Mouse (Mus musculus): ENCODE data around the gene Hpse. TPM values are rescaled to one million over a fixed set of nuclear protein-coding genes. Genes with fewer than 3 reads are reported as not detected.

Hpse gene
- polyA plus RNA-seq, 1 experiment from 2014 or later = 0.96 TPM

DNA sequence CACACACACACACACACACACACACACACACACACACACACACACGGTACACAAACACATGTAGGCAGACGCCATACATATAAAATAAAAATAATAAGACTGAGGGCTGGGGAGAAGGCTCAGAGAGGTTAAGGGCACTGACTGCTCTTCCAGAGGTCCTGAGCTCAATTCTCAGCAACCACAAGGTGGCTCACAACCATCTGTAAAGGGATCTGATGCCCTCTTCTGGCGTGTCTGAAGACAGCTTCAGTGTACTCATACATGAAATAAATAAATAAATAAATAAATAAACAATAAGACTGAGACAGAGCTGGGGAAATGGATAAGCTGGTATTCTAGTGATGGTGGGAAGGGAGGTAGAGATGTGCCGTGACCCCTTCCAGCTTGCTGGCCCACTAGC, 33.9 kb downstream of the Hpse start:
- Histone ChIP-seq H3K4me1 (replicated peaks) (no peaks in the 10 kb centered on the region), H3K27ac (no peak overlapping the region), H3K27me3 (no peaks in the 10 kb centered on the region), H3K9me3 (replicated peaks) (no peaks in the 10 kb centered on the region), H3K4me3 (no peak overlapping the region), H3K4me2 (no peak overlapping the region), H3K9ac (no peak overlapping the region), H3K36me3 (no peaks in the 10 kb centered on the region)
- WGBS = 60% methylated on average over 4 of the region's 4 CpGs
- ATAC-seq (replicated peaks; ENCODE audit: insufficient number of reproducible peaks, insufficient read depth, low FRiP score, low read depth) = no peak

DNA sequence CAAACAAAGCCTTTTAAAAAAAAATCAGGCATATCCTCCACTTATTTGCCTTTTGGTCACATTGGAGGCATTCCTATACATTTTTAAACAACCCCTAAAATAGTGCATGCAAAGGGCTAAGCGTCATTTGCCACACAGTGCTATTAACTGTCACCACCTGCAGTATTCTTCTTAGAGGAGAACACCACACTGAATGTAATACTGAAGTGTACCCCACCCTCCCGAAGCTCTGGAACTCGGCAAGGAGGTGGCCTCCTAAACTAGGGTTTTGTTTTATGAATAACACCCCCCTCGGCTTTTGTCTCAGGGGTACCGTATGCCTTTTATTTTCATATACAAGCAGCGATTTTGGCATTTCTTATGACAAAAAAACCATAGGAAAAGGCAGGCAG, 39.0 kb downstream of the Hpse start:
- Histone ChIP-seq H3K9ac (no peak overlapping the region), H3K27me3 (no peaks in the 10 kb centered on the region), H3K9me3 (replicated peaks) (no peaks in the 10 kb centered on the region), H3K36me3 (no peaks in the 10 kb centered on the region), H3K27ac (no peak overlapping the region), H3K4me3 (no peak overlapping the region), H3K4me2 (no peak overlapping the region), H3K4me1 (replicated peaks) (no peaks in the 10 kb centered on the region)
- 77% methylated on average over 6 of the region's 6 CpGs for WGBS
- no peak for ATAC-seq (replicated peaks; ENCODE audit: insufficient number of reproducible peaks, insufficient read depth, low FRiP score, low read depth)

DNA sequence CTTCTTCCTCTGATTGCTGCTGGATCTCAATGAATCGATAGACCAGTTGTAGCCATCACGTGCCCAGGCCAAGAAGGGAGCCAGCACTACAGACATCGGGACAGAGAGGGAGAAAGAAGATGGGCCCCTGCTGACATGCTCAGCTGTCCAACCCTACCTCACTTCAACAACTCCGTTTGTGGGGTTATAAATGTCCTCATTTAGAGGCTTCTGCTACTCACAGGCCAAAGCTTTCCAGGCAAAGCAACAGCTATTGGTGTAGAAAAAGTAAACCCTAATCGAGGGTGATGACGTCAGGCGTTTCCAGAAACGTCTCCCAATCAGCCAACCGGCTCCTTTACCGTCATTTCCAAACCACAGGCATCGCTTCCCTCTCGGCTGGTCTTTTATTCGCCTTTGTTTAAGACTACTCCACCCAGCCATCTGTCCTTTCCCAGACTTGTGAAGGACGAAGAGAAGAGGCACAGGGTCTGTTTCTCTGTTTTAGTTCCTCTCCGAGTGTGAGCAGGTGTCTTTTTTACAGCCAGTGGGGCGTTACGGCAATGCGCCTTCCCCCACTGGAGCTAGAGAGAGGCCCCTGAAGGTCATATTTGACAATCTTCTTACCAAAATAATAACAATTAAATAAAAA, 39.5 kb downstream of the Hpse start:
- Histone ChIP-seq H3K36me3 (no peaks in the 10 kb centered on the region), H3K4me1 (replicated peaks) (peaks cover 2% of the 10 kb centered on the region; the same call in 1 of the 2 replicates), H3K4me2 (no peak overlapping the region), H3K4me3 (no peak overlapping the region), H3K9ac (no peak overlapping the region), H3K27ac (no peak overlapping the region), H3K27me3 (no peaks in the 10 kb centered on the region), H3K9me3 (replicated peaks) (no peaks in the 10 kb centered on the region)
- ATAC-seq (replicated peaks; ENCODE audit: insufficient number of reproducible peaks, insufficient read depth, low FRiP score, low read depth) = no peak
- 70% methylated on average over 18 of the region's 18 CpGs for WGBS

DNA sequence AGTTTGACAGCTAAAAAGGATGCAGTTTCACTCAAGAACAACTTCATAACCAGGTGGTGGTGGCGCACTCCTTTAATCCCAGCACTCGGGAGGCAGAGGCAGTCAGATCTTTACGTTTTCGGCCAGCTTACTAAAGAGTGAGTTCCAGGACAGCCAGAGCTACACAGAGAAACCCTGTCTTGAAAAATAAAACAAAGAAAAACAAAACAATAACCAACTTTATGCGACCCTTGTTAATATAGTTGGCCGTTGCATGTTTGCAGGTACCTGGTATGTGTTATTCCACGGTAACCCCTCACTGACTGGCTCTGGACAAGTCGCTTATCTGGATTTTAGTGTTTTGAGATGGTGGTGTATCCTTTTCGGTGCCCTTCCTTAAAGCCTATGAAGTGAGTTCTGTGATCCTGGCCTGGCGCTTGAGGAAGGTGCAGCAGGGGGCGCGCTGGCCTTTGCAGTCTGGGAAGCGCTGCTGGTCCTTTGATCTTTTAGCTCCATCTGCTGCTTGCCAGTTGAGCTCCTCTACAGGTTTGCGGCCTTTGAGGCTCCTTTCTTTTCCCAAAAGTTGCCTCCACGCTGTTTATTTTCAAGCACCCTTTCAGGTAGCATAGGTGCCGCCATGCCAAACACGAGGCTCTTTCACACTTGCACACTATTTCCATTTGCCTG, 44.7 kb downstream of the Hpse start, which contains the start of gene Coq2:
TSS of gene Coq2 (minus strand) at position 430 of the 666 bp plus-strand sequence.
- Histone ChIP-seq H3K36me3 (0 out of 2 replicates have a peak, but pooled peaks cover 6% of the 10 kb centered on the region), H3K4me1 (replicated peaks) (peaks cover 16% of the 10 kb centered on the region), H3K27me3 (no peaks in the 10 kb centered on the region), H3K27ac (peak within 1 kb of the TSS; percentile 72), H3K4me2 (peak within 1 kb of the TSS; percentile 80), H3K9me3 (replicated peaks) (no peaks in the 10 kb centered on the region), H3K9ac (peak within 1 kb of the TSS; percentile 88), H3K4me3 (peak within 1 kb of the TSS; percentile 89)
- ATAC-seq (replicated peaks; ENCODE audit: insufficient number of reproducible peaks, insufficient read depth, low FRiP score, low read depth) = no peak
- 7% methylated on average over 17 of the region's 17 CpGs for WGBS

DNA sequence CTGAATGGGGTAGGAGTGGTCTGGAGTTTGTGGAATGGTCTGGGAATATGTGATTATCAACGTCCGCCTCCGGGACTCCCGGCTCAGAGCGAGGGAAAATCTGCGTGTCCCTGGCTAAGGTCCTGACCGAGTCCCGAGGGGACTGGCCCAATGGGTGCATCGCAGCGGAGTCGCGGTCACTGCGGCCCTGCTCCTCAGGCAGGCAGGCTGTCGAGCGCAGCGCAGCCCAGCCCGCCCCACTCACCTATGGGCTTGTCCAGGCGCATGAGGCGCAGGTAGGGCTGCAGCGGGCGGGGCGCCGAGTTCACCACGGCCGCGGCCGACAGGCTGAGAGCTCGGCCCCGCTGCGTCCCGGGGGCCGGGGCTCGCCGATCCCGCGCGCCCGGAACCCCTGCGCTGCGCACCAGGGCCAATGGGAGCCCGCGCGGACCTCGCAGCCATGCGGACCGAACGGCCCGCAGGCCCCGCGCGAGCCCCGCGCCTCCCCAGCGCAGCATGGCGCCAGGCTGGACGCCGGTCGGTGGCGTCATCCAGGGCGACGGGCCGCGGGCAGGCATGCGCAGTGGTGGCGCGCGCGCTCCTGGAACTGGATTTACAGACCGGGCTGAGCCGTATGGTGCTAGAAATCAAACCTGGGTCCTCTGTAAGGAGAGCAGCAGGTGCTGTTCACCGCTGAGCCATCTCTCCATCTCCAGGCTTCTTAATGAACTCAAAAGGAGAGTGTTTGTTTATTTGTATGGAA, 45.6 kb downstream of the Hpse start:
- no peaks in the 10 kb centered on the region for H3K27me3 ChIP-seq
- ATAC-seq (replicated peaks; ENCODE audit: insufficient number of reproducible peaks, insufficient read depth, low FRiP score, low read depth) = peak; percentile 94
- no peaks in the 10 kb centered on the region for H3K9me3 ChIP-seq (replicated peaks)
- 0 out of 2 replicates have a peak, but pooled peaks cover 6% of the 10 kb centered on the region for H3K36me3 ChIP-seq
- peaks cover 16% of the 10 kb centered on the region for H3K4me1 ChIP-seq (replicated peaks)
- H3K27ac ChIP-seq = peak overlapping the region; percentile 72
- peak overlapping the region; percentile 89 for H3K4me3 ChIP-seq
- peak overlapping the region; percentile 80 for H3K4me2 ChIP-seq
- H3K9ac ChIP-seq = peak overlapping the region; percentile 88
- WGBS = under 1% methylated on average over 59 of the region's 71 CpGs

DNA sequence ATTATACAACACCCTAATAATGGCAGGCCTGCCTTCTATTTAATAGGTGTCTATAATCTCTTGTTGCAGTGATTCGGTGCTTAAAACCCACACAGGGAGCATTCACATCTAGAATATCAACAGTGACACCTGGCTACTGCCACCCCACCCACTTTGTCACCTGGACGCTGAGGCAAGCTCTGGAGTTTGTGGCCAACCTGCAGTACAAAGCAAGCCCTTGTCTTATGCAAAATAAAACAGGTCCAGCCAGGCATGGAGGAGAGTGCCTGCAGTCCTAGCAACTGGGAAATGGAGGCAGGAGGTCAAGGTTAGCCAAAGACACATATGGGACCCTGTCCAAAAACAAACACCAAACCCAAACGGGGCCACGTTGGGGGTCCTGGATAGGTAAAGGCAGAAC, 47.1 kb downstream of the Hpse start:
- Histone ChIP-seq H3K27me3 (no peaks in the 10 kb centered on the region), H3K9ac (no peak overlapping the region), H3K27ac (no peak overlapping the region), H3K4me1 (replicated peaks) (peaks cover 16% of the 10 kb centered on the region), H3K4me3 (no peak overlapping the region), H3K4me2 (0 out of 2 replicates have a peak overlapping the region, but pooled peaks have one; percentile 15), H3K9me3 (replicated peaks) (no peaks in the 10 kb centered on the region), H3K36me3 (peaks cover 9% of the 10 kb centered on the region)
- WGBS = 86% methylated on average over 4 of the region's 4 CpGs
- ATAC-seq (replicated peaks; ENCODE audit: insufficient number of reproducible peaks, insufficient read depth, low FRiP score, low read depth) = no peak

DNA sequence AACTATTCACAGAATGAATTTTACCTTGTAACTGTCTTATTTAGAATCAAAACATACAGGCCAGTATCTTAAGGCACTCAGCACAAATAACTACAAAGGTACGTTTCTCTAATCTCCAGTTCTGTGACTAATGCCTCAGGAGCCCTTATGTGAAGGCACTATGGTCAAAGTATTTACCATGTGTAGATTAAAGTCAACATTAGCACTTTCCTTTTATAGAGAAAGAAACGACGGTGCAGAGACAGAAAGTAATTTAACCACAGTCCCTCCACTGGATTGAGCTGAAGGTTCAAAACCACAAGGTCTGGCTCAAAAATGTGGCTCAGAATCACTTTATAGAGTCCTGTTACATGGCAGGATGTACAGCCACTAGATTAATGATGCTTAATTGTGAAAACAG, 47.6 kb downstream of the Hpse start:
- Histone ChIP-seq H3K36me3 (peaks cover 13% of the 10 kb centered on the region), H3K4me2 (no peak overlapping the region), H3K9ac (no peak overlapping the region), H3K9me3 (replicated peaks) (no peaks in the 10 kb centered on the region), H3K4me3 (no peak overlapping the region), H3K27ac (no peak overlapping the region), H3K4me1 (replicated peaks) (peaks cover 16% of the 10 kb centered on the region), H3K27me3 (no peaks in the 10 kb centered on the region)
- ATAC-seq (replicated peaks; ENCODE audit: insufficient number of reproducible peaks, insufficient read depth, low FRiP score, low read depth) = no peak
- 63% methylated on average over 3 of the region's 3 CpGs for WGBS

DNA sequence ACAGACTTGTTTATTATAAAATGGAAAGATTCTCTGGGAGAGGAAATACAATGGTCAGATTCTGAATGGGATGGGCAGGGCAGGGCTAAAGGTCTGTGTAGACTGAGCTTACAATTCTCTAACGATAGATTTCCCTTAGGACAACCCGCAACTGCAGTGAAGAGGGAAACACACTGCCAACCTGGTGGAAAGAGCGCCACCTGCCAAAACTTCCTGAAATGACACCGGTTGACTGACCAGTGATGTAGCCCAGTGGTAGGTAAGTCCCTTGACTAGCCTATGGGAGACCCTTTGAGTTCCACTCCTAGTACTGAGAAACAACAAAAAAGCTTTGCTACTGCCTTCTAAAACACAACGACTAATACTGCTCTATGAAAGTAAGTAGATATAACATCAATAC, 48.1 kb downstream of the Hpse start:
- Histone ChIP-seq H3K27me3 (no peaks in the 10 kb centered on the region), H3K9me3 (replicated peaks) (no peaks in the 10 kb centered on the region), H3K4me3 (no peak overlapping the region), H3K9ac (no peak overlapping the region), H3K4me2 (no peak overlapping the region), H3K36me3 (peaks cover 16% of the 10 kb centered on the region), H3K4me1 (replicated peaks) (peaks cover 16% of the 10 kb centered on the region), H3K27ac (no peak overlapping the region)
- 24% methylated on average over 5 of the region's 5 CpGs for WGBS
- no peak for ATAC-seq (replicated peaks; ENCODE audit: insufficient number of reproducible peaks, insufficient read depth, low FRiP score, low read depth)

DNA sequence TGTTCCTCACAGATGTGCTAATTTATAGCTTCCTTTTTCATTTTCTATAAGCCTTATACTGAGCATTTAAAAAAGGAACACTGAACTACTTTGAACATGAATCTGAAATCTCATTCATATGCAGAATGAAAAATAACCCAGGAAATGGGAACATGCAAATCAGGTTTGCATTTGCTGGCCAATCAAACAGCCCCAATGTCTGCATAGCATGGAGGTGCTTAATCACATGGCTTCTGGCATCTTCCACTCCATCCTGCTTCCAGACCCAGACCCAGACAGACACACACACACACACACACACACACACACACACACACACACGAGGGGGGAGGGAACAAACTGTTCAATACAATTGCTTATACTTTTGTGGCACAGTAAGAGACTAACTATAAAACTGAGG, 52.6 kb downstream of the Hpse start:
- Histone ChIP-seq H3K9me3 (replicated peaks) (no peaks in the 10 kb centered on the region), H3K4me3 (no peak overlapping the region), H3K9ac (no peak overlapping the region), H3K27ac (no peak overlapping the region), H3K4me1 (replicated peaks) (no peaks in the 10 kb centered on the region), H3K4me2 (no peak overlapping the region), H3K27me3 (no peaks in the 10 kb centered on the region), H3K36me3 (peaks cover 23% of the 10 kb centered on the region)
- 80% methylated on average over 1 of the region's 1 CpGs for WGBS
- no peak for ATAC-seq (replicated peaks; ENCODE audit: insufficient number of reproducible peaks, insufficient read depth, low FRiP score, low read depth)

DNA sequence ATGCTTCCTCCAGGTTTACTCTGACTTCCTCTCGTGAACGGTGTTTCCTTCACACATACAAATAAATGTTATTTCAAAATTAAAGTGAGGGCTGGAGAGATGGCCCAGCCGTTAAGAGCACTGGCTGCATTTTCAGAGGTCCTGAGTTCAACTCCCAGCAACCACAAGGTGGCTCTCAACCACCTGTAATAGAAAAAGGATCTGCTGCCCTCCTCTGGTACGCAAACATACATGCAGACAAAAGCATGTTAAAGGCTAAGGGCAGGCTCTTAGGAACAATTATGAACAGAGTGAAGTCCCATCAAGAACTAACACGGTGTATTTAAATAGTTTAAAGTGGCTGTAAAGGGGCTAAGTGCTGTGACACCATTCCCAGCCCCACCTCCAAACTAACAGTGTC, 55.7 kb downstream of the Hpse start:
- H3K27ac ChIP-seq = no peak overlapping the region
- no peaks in the 10 kb centered on the region for H3K4me1 ChIP-seq (replicated peaks)
- H3K36me3 ChIP-seq = peaks cover 35% of the 10 kb centered on the region
- H3K4me3 ChIP-seq = no peak overlapping the region
- no peak overlapping the region for H3K9ac ChIP-seq
- WGBS = 46% methylated on average over 5 of the region's 5 CpGs
- no peaks in the 10 kb centered on the region for H3K27me3 ChIP-seq
- no peak overlapping the region for H3K4me2 ChIP-seq
- ATAC-seq (replicated peaks; ENCODE audit: insufficient number of reproducible peaks, insufficient read depth, low FRiP score, low read depth) = no peak
- no peaks in the 10 kb centered on the region for H3K9me3 ChIP-seq (replicated peaks)

DNA sequence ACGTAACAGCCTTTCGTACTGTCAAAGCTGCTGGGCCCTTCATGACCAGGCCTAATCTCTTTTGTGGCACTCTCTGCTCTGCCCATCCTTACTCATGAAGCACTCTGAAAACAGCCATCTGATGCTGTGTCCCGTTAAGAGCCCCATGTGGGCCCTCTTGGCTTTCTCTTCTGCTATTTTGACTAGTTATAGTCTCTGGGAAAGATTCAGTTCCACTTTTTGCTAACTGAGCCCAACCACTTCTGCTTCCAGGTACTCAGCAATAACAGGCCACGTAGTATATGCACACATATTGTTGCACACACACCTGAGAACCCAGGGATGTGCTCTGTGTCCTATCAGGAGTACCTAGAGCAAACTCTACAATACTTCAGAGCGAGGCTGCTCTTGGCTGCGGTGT, 56.5 kb downstream of the Hpse start:
- H3K9ac ChIP-seq = no peak overlapping the region
- peaks cover 41% of the 10 kb centered on the region for H3K36me3 ChIP-seq
- no peak overlapping the region for H3K4me2 ChIP-seq
- no peaks in the 10 kb centered on the region for H3K27me3 ChIP-seq
- ATAC-seq (replicated peaks; ENCODE audit: insufficient number of reproducible peaks, insufficient read depth, low FRiP score, low read depth) = no peak
- no peak overlapping the region for H3K27ac ChIP-seq
- H3K9me3 ChIP-seq (replicated peaks) = no peaks in the 10 kb centered on the region
- no peak overlapping the region for H3K4me3 ChIP-seq
- WGBS = 91% methylated on average over 6 of the region's 6 CpGs
- no peaks in the 10 kb centered on the region for H3K4me1 ChIP-seq (replicated peaks)

Measured in heart, embryonic 15.5 days (tissue).